Mouse (Mus musculus): ENCODE results near the gene Eral1.
"Not testable (repeated sequence)": the region's sequence is repeated elsewhere in the genome, so short reads cannot be mapped to it uniquely, and the experiment has no call there.

Eral1 gene

DNA sequence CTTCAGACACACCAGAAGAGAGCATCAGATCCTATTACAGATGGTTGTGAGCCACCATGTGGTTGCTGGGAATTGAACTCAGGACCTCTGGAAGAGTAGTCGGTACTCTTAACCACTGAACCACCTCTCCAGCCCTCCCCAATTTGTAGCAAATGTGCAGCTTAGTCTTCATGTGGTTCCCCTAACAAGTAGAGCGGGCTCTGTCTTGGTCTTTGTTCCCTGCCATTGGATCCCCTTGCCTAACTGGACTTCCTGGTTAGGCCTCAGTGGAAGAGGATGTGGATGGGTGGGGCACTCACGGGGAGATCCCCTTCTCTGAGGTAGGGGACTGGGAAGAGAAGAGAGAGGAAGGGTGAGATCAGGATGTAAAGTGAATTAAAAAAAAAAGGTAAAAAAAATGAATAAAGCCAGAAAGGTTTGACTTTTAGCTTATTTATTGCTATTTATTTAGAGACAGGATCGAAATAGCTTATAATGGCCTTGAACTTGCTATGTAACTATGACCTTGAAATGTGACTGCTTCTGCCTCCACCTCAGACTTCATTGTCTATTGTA, 6.8 kb upstream of the Eral1 start:
- DNase-seq: no peak

DNA sequence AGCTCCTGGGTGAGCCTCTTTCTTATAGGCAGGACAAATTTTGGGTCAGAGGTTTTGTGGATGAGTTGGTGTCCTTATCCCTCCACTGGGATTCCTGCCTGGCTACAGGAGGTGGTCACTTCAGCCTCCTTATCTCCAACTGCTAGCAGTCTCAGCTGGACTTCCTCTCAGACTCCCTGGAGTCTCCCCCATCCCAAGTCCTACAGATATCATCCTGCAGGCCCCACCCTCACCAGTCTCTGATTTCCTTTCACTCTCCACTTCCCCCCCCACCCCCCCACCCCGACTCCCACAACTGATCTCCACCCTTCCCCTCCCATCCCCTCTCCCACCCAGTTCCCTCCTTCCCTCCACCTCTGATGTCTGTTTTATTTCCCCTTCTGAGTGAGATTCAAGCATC, 3.4 kb upstream of the Eral1 start:
- no peak for DNase-seq

DNA sequence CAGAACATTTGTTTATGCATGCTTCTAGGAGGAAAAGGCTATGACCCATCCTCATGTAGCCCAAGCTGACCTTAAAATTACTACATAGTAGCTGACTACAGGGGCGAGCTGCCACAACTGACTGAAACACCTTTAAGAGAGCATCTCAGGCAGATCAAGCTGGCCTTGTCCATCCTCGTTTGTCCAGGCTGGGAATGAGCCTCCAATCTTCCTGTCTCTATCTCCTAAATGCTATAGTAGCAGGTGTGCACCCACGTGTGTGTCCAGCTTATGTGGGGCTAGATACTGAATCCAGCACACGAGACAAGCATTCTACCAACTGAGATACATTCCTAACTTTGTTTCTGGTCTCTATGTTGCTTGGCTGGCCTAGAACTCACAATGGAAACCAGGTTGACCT, 5.5 kb downstream of the Eral1 start:
- no peak for DNase-seq

GRCm38 (mm10) chr11:78074277-78074652, 5.9 kb downstream of the Eral1 start:
- no peak for DNase-seq

- DNase-seq: no peak
Observed at GRCm38 (mm10) chr11:78073577-78074276, 6.5 kb downstream of the Eral1 start.

GRCm38 (mm10) chr11:78072425-78073130, 7.6 kb downstream of the Eral1 start:
- no peak for DNase-seq

DNA sequence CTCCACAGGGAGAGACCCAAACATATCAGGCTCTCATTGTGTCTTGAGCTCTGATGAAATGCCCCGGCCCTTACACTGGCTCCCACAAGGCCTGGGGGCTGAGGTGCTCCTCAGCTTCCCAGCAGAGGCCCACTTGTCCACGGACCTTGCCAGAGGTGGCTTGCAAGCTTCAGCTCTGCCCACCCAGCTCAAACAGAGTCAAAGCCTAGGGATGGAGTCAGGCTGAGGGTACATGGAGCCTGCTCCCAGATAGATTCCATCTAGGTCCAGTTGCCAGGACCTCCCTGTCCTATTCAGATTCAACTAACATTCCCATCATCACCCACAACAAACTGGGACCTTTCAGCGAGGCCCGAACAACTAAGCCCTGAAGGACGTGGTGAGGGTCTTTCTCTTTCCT, 8.2 kb downstream of the Eral1 start:
- no peak for DNase-seq

DNA sequence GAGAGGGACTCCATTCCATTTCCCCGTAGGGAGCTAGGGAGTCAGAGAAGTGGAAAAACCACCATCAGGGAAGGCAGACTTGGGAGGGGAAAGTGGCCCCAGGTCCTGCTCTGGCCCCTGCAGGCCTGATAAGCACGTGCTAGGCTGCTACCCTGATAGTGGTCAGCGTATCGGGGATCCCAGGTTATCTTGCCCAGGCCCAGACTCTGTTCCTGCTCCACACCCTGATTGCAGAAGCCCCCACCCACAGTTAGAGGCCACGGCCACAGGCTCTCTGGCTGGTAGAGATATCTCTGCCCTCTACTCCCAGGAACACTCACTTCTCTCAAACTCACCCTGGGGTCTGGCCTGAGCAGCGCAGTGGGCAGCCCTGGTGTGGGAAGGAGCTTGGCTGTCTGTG, 10.5 kb downstream of the Eral1 start:
- no peak for DNase-seq

DNA sequence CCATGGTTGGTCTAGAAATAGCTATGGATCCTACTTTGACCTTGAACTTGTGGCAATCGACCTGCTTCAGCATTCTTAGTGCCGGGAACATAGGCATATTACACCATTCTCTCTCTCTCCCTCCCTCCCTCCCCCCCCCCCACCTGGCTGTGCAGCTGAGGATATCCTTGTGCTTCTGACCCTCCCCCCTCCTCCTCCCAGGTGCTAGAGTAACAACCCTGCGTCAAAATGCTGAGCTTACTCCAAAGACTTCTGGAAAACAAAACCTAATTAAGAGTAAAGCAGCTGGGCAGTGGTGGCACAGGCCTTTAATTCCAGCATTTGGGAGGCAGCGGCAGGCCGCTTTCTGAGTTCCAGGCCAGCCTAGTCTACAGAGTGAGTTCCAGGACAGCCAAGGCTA, 11.1 kb downstream of the Eral1 start:
- no peak for DNase-seq

- no peak for DNase-seq
Observed at GRCm38 (mm10) chr11:78067566-78067965, 12.6 kb downstream of the Eral1 start.

GRCm38 (mm10) chr11:78066641-78067040, 13.5 kb downstream of the Eral1 start:
- DNase-seq: no peak

DNA sequence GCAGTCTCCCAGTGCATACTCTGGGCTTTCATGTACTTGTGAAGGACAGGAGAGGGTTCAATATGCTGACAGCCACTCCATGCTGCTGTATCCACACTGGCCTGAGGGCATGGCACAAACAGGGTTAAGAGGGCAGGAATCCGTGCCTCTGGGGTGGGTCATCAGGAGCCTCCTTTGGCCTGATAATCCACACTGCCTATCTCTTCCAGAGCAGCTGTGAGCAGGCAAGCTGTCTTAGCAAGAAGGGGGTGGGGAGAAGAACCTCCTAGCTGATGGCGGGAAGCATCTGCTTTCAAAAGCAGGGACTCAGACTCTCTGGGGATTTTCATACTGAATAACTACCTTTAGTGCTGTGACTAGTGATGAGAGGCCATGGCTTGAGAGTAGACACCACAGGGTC, 14.3 kb downstream of the Eral1 start:
- DNase-seq: no peak

DNA sequence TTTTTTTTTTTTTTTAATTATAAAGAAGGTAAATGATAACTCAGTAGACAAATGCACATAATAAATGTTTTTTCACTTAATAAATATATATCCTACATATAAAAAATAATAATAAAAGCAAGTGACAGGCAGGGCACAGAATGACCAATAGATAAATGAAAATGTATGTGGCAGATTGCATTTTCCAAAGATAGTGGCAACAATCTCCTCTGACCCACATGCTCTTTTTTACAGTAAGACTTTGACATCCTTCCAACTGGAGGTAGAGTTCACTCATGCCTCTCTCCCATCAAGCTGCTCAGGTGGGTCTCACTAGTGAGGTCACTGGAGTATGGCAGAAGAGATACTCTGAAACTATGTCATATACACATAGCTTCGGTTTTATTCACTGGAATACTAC, 17.6 kb downstream of the Eral1 start:
- no peak for DNase-seq

GRCm38 (mm10) chr11:78059833-78060757, 20.1 kb downstream of the Eral1 start:
- DNase-seq: peak; percentile 41

DNA sequence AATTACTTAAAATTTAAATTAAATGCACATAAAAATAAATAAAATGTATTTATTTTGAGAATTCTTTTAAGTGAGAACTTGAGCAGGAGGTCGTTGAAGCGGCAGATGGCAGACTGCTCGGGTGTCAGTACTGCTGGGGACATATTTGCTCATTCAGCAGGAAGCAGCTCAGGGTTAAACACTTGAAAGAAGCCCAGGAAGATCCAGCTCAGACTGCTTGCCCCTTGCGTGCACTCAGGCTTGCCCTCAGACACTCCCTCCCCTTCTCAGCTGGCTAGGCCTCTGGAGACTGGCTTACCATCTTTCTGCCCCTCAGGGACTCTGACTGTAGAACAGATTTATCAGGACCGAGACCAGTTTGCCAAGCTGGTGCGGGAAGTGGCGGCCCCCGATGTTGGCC, 23.2 kb downstream of the Eral1 start:
- no peak for DNase-seq

GRCm38 (mm10) chr11:78053078-78053477, 27.1 kb downstream of the Eral1 start:
- DNase-seq: no peak

GRCm38 (mm10) chr11:78048637-78049036, 31.5 kb downstream of the Eral1 start:
- not testable (repeated sequence) for DNase-seq

DNA sequence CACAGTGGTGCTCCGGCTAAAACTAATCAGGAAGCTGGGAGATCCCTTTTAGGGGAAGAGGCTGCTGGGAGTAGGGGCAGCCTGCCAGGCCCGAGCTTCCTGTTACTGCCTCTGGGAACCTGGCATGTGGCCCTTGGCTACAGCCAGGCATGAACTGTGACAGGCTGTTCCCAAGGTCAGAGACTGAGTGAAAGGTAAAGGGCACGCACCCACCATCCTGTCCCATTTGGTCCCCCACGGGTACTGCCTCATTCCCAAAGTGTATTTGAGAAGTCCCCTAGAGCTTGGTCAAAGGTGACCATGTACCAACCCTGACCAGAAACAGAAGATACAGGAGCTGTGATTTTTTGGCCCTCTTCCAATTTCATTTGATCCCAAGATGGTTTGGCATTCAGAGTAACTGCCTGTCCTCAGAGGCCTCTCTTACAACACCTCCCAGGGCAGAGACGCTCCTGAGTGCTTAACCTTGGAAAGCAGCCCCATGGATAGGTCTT, 35.4 kb downstream of the Eral1 start:
- DNase-seq: peak; percentile 86

- DNase-seq: not testable (repeated sequence)
Observed at GRCm38 (mm10) chr11:78042290-78042870, 37.8 kb downstream of the Eral1 start.

DNA sequence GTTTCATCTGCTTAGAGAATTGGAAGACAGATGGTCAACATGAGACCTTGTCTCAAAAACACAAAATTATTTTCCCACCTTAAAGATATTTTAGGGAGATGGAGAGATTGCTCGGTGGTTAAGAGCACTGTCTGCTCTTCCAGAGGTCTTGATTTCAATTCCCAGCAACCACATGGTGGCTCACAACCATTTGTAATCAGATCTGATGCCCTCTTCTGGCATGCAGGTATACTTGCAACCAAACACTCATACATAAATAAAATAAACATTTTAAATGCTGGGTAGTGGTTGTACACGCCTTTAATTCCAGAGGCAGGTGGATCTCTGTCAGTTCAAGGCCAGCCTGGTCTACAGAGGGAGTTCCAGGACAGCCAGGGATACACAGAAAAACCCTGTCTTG, 39.3 kb downstream of the Eral1 start:
- no peak for DNase-seq

GRCm38 (mm10) chr11:78037831-78038752, 42.1 kb downstream of the Eral1 start, which contains the start of gene Flot2:
Gene Flot2, plus strand, starts transcription at chr11:78037931.
- DNase-seq: peak; percentile 54
